Mouse (Mus musculus): ENCODE measurements around the gene Txk. TPM values are rescaled to one million over a fixed set of nuclear protein-coding genes. Genes with fewer than 3 reads are reported as not detected.

Txk gene
- total RNA-seq, 2 experiments from 2014 or later = not detected

DNA sequence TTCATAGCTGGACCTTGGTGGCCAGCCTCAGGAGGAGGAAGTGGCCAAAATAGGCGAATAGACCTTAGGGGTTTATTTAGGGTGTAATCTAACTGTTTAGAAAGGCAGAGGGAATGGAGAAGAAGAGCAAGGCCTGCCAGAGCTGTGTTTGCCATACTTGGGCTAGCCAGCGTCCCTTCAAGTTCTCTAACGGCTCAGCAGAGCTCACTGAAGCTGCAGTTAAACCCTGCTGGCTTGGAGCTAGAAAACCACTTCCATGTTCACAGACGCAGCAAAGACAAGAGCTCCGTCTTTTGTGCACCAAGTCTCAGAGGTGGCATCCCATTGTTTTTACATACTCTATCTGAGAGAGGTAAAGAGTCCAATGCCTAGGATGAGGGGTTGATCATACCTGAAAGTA is 2.4 kb downstream of the Txk start:
- no peak for DNase-seq

GRCm38 (mm10) chr5:72748659-72749265 is 3.8 kb downstream of the Txk start:
- DNase-seq = no peak

DNA sequence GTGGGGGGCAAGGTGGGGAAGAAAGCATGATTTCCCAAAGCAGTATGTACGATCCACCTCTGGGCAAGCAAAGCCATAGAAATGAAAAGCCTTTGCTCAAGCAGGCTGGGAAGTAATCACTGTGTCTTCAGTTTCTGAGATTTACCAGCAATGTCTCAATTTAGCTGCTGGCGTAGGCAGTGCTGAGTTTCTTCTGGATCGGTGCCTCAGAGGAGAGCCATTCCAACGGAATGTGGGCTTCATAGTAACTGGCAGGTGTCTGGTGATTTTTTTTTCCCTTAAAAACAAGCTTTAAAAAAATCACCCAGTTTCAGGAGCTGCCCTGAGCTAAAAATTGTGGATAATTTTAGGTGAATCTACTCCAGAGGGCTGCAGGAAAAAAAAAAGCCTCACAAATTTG is 5.2 kb downstream of the Txk start:
- DNase-seq = no peak

DNA sequence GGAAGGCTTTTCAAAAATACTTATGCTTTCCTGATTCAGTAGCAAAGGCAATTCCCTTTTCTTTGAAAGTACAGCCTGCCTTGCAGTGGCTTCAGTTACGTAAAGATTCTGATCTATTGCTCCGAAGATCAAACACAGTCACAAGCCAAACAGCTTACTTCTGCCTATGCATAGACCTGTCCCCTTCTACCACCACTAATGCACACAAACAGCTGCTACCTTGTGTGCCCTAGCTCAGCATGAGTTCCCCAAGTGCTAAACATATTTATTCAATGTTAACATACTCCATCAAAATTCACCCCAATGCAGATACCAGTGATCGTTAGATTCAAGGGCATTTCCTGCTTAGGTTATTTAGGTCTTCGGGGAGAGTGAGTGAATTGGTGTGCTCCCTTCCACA is 6.1 kb downstream of the Txk start:
- DNase-seq = no peak

DNA sequence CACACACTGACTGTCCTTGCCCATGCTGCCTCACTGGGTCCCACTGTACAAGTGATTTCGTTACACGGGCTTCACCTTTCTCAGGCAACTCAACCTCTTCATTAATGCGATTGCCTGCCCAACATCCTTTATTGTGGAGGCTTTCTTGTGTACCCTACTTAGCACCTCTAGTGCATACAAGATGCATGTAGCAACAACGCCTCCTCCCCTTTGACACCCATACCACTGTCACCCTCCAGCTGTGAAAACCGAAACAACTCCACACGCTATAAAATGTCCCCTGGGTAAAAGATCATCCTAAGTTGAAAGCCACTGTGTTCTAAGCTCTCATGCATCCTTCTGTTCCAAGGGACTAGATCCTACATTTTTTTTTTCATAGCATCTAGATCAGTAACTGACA is 9.5 kb downstream of the Txk start:
- no peak for DNase-seq

- DNase-seq = no peak
Measured at GRCm38 (mm10) chr5:72736868-72737267, 15.7 kb downstream of the Txk start.

DNA sequence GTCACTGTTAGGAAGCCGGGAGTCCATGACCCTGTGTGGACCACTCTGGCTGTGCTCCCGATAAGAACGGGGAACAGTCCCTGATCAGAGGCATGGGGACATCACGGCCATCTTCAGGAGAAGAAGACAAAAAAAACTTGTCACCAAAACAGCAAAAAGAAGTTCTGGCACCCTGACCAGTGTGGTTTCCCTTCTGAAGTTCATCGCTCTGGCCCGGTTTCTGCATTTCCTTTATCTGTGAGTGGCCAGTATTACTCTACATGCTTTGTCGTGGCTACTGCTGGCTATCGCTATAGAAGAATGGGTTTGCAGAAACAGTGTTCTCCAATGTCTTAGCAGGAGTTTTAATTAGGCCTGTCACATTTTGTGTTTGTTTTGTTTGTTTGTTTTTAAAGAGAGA is 16.1 kb downstream of the Txk start:
- no peak for DNase-seq

- DNase-seq = no peak
Measured at GRCm38 (mm10) chr5:72735763-72736162, 16.8 kb downstream of the Txk start.

GRCm38 (mm10) chr5:72732885-72733284 is 19.7 kb downstream of the Txk start:
- DNase-seq = no peak

GRCm38 (mm10) chr5:72725404-72725803 is 27.2 kb downstream of the Txk start:
- DNase-seq = no peak

- no peak for DNase-seq
Measured at GRCm38 (mm10) chr5:72723429-72723828, 29.1 kb downstream of the Txk start.

- DNase-seq = no peak
Measured at GRCm38 (mm10) chr5:72720587-72720986, 32.0 kb downstream of the Txk start.

DNA sequence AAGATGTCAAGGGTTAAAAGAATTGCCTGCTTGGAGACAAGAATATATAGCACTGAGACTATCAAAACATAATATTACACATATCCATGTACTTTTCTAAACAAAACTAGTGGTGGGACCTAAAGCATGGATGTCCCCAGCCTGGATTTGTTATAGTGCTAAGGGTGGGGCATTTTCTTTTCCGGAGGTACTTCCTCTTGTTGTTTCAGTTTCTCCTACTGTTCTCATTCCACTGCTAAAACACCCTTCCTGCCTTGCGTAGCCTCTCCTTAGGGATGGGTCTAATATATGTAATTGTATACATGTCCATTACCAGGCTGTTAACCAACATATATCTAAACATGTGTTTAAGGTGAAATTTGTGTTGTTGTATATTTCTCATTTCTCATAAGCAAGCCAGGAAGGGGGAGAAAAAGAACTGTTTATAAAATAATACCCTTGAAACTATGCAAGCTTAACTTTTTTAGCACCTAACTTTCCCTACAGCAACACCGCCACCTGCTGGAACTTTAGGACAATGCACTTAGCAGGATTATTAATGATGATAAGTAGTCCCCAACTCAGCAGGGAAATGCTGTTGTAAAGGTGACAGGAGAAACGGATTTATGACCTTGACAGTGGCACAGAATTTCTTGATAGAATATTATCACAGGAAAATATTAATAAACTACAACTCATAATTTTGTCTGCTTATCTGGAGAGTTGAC is 41.9 kb downstream of the Txk start:
- DNase-seq = peak; percentile 71

DNA sequence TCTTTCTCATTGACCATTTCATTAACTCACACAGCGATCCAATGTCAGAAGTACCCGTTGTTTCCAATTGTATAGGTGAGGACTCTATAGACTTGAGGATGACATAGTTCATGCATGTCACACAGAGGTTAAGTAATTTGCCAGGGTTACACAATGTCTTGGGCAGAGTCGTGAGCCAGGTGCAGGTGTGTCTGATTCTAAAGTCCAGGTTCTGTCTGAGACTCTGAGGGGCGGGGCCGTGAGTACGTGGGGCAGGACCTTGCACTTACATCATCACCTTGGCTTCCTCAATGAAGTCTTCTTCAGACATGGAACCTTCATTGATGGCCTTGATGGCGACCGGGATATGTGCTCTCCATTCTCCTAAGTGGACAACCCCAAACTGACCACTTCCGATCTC is 42.6 kb downstream of the Txk start:
- DNase-seq = no peak

GRCm38 (mm10) chr5:72709451-72709850 is 43.1 kb downstream of the Txk start:
- no peak for DNase-seq

DNA sequence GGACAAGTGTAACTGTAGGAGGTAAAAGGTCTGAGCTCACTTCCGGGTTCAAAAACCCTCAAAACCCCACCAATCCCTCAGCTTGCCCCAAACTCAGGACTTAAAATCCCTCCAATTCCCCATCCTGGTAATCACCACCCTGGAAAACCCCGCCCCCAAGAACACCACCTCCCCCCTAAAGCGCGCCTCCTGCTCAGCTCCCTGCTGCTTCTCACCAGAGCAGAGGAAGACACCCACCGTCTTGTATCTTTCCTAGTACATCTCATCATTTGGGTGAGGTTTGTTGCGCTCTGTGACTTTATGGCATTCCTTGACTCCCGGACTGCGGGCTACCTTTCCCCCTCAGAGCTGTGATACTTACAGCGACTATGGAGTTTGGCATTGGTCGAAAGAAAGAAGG is 45.9 kb downstream of the Txk start:
- DNase-seq = no peak

GRCm38 (mm10) chr5:72706095-72706494 is 46.5 kb downstream of the Txk start:
- no peak for DNase-seq

GRCm38 (mm10) chr5:72702202-72702601 is 50.4 kb downstream of the Txk start:
- DNase-seq = no peak

DNA sequence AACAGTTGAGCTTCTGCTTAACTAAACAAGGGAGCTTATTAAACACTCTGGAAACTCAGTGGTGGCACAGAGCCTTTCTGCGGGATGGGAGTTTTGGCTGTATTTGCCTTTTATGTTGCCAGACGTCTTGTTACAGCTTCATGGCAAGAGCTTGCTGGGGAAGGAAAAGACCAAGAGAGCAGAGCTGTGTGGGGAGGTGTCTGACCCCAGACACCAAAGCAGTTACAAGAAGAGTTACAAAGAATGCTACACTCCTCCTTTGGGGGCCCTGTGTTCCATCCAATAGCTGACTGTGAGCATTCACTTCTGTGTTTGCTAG is 53.1 kb downstream of the Txk start:
- no peak for DNase-seq

DNA sequence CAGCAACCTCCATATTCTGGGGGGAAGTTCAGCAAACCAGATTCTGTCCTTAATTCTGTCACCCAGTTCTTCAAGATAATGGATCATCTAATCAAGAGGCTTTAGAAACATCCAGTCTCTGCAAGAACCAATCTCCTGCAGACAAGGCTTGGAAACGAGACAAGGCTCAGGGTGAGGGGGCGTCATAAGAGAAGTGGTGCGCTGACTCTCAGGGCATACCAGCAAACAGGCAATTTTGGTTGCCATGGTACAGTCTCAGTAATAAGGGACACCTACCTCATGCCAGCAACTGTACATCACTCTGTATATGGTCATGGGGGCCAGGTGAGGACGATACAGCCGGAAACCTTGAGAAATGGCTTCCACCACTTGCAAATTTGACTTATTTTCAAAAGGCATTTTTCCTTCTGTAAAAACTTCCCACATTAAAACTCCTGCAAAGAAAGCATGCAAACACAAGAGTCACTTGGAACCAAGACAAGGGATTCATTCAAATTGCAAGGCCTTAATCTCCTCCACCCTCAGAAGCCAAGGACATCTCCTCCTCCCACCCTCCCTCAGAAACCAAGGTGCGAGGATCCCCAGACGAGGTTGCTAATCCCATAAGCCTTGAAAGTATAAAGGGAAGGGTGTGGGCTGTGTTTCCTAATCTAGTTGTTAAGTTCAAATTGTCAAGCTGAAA is 53.6 kb downstream of the Txk start:
- DNase-seq = no peak

DNA sequence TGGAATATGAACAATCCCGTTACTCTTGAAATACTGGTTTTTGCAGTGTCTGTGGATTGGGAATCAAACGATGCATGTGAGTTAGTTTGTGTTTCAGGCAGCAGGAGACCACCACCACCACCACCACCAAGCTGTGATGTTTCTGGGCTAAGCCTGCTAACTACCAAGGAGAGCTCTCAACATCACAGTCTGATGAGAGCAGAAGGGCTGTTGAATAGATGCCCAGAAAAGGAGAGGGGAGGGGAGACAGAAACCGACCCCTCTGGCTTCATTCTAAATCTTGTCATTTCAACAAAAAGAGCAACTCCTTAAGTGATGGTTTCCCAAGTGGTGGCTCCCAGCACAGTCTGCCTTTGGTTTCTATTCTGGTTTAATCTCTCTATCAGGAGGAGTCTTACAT is 54.2 kb downstream of the Txk start:
- DNase-seq = no peak

GRCm38 (mm10) chr5:72696491-72696890 is 56.1 kb downstream of the Txk start:
- no peak for DNase-seq

DNA sequence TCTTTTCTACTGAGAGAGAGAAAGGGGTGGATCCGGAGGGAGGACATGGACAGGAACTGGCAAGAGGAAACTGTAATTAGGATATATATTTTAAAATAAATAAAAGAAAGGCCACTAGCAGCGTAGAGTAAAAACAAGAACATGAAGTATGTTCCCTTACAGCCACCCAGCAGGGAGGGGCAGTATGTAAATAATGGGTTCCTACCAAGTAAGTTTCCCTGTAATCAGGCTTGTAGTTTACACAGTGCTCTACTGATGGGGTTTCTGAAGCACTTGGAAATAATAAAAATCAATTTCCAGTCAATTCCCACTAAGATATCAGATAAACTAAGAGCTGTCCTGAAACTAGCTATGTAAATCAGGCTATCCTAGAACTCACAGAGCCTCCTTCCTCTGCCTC is 57.9 kb downstream of the Txk start:
- DNase-seq = no peak

DNA sequence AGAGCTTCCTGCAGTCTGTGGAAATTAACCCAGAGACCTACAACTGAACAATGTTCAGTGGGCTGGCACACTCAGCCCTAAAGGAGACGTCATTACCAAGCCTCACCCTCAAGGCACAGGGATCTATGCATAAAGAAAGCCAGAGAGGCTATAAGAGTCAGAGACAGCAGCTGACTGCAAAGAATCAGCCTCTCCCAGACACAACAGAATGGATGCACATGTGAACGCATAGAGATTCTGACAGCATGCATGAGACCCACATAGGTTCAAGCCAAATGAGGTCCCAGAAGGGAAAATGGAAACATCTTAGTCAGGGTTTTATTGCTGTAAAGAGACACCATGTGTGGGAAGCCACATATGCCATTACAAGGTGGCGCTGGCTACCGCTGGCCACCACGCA is 62.1 kb downstream of the Txk start:
- DNase-seq = no peak
